Mouse (Mus musculus) liver, postnatal 0 days (tissue): ENCODE data around the gene Ncln.

Experiments
- CTCF ChIP-seq: sonication (generic); IDR thresholded peaks from 2 replicates; pipeline ENCODE4 v1.5.1; 2016; ENCODE audit warnings: antibody characterized with exemption, low read depth
- EP300 ChIP-seq: IDR thresholded peaks from 2 replicates; pipeline ENCODE4 v1.6.1; 2016; ENCODE audit warnings: antibody characterized with exemption, low read depth, mild to moderate bottlenecking

DNA sequence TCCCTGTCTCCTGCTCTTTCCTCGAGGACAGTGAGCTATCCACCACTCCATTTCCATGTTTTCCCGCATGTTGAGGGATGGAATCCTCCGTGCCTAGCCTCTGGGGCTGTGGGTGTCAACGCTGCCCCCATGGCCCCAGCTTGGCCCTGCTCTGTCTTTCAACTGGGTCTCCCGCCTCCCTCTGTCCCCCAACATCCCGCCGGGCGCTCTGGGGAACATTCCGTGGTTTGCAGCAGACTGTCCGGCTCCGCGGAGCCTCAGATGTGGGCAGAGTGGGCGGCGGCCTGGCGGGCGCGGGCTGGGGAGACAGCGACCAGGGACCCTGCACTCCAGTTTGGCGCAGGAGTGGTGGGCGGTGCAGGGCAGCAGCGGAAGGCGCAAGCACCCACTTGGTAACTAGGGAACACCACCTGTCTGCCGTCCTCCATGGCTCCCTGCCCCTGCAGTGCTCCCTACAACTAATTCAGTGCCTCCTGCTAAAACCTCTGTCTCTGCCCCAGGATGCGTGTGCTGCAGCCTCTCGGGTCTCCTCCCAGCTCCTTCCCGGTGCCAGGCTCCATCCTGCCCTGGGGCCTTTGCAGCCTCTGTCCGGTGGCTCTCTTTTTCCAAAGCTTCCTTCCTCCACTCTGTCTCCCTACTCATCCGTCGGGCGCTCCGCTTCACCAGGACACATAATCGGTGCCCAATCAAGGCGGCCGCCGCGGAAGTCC, 43.8 kb downstream of the Ncln start:
- TF ChIP-seq EP300 (no peak), CTCF (no peak)
